Mouse (Mus musculus) frontal cortex, postnatal 14 days (tissue): ENCODE results near the gene H2al1a.

Experiments
- DNase-seq, 2 experiments: peaks; one replicate each; pipeline ENCODE4 v3.0.0; 2022; ENCODE audit warnings: low spot score in 2 of 2

H2al1a gene

GRCm38 (mm10) chrX:11345762-11346161, 46.7 kb downstream of the H2al1a start:
- peak in 1 of 2 experiments; percentile 3 for DNase-seq

GRCm38 (mm10) chrX:11346756-11347155, 47.7 kb downstream of the H2al1a start:
- DNase-seq = no peak
